17 mouse cellular contexts compared by ENCODE assay signal in genomic region chr8:69870003-69870765, GRCm38 (mm10). TPM values are rescaled to one million over a fixed set of nuclear protein-coding genes. Genes with fewer than 3 reads are reported as not detected.
"Had no signal": no experiment of that assay in that cellular context is flagged by ENCODE, and none has a peak within 500 bp of the region (broad histone marks: within the 10 kb centered on the region; RNA-seq: fewer than 3 reads in every experiment).

No protein-coding gene starts in this region.

- DNase-seq: kidney, postnatal 25 days; layer of hippocampus, adult 9-11 months; layer of hippocampus, postnatal 36 days; liver; liver, embryonic 13.5 days; liver, postnatal 0 days; lung, postnatal 14 days; right cerebral cortex, postnatal 4 days; spleen, adult 18-20 months; thymus, adult 2 months; thymus, postnatal 25 days had no signal

- H3K9me3 ChIP-seq: limb, embryonic 12.5 days; liver, embryonic 13.5 days; lung, embryonic 15.5 days; midbrain, embryonic 12.5 days had no signal

- H3K9ac ChIP-seq: limb, embryonic 12.5 days; liver, embryonic 13.5 days; liver, postnatal 0 days; lung, embryonic 15.5 days; midbrain, embryonic 12.5 days had no signal

- H3K4me3 ChIP-seq: limb, embryonic 12.5 days; liver, embryonic 13.5 days; lung, embryonic 15.5 days; midbrain, embryonic 12.5 days had no signal

- H3K36me3 ChIP-seq: limb, embryonic 12.5 days; liver, embryonic 13.5 days; lung, embryonic 15.5 days had no signal

- ATAC-seq: liver, postnatal 0 days had no signal

- H3K4me2 ChIP-seq: limb, embryonic 12.5 days; liver, embryonic 13.5 days; lung, embryonic 15.5 days; midbrain, embryonic 12.5 days had no signal

- H3K4me1 ChIP-seq: limb, embryonic 12.5 days; liver, embryonic 13.5 days; lung, embryonic 15.5 days; midbrain, embryonic 12.5 days had no signal

- H3K27ac ChIP-seq: limb, embryonic 12.5 days; liver, embryonic 13.5 days; lung, embryonic 15.5 days; macrophage; midbrain, embryonic 12.5 days had no signal

- H3K27me3 ChIP-seq: limb, embryonic 12.5 days; lung, embryonic 15.5 days; midbrain, embryonic 12.5 days had no signal

RNA-seq across cellular contexts. Expression of gene Cilp2, which starts 17.3 kb away (rescaled TPM):
- total RNA-seq: megakaryocyte-erythroid progenitor cell, adult 5-6 weeks had no signal
- polyA plus RNA-seq: macrophage had no signal

RNA-seq across cellular contexts. Expression of gene Tssk6, which starts 31.8 kb away (rescaled TPM):
- total RNA-seq: megakaryocyte-erythroid progenitor cell, adult 5-6 weeks; midbrain, postnatal 0 days had no signal

RNA-seq across cellular contexts. Expression of gene Yjefn3, which starts 32.3 kb away (rescaled TPM):
- total RNA-seq: megakaryocyte-erythroid progenitor cell, adult 5-6 weeks had no signal
- polyA plus RNA-seq: macrophage had no signal
